Mouse (Mus musculus) stomach, postnatal 0 days (tissue): ENCODE data around the gene Chst5.

Experiments used
- CTCF ChIP-seq: IDR thresholded peaks from 2 replicates; pipeline ENCODE4 v1.5.1; 2016; ENCODE audit warnings: antibody characterized with exemption, low read depth, mild to moderate bottlenecking, moderate library complexity
- EP300 ChIP-seq: optimal IDR thresholded peaks from 2 replicates; pipeline ENCODE3; 2016; ENCODE audit warnings: antibody characterized with exemption

DNA sequence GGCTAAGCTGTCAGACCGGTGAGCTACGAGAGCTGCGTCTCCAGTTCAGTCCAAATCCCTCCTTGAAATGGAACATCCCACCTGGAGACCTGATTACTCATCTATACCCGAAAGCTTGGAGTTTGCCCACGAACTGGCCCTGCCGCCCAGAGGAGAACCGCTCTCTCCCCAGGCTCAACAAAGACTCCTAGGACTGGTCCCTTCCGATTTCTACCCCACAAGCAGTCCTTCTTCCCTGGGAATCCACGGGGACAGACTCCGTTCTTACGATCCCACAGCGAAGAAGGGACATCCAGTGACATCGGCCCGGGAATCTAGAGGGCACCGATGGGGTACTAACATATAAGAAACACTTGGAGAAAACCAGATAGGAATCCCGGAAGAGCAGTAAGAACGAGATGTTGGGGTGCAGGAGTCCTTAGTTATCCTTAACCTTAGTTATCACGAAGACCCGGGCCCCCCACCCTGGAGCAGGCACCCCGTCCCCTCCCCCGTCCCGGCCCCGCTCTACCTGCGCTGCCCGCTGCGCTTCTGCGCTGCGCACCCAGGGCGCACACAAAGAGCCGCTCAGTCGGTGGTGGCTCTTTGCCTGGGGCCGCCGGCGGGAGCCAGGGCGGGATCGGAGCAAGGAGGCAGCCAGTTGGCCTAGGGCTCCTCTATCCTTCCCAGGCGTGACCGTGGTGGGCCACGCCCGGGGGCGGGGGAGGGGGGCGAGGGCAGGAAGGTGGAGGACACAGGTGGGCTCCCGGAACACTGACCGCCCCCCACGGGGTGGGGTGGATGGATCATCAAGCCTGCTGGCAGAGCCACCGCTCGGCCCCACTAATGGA lies at the start of gene Chst5:
- TF ChIP-seq CTCF (no peak), EP300 (no peak)
